Mouse (Mus musculus): ENCODE measurements around the gene Bst1. TPM values are rescaled to one million over a fixed set of nuclear protein-coding genes. Genes with fewer than 3 reads are reported as not detected.
A peak's percentile ranks its signal among the peaks of the same experiment; 100 is the strongest.

Gene Bst1
- 0.36 TPM in 1 of 2 replicates, not detected in the other for polyA plus RNA-seq (2016; fragmentation: Nextera tagmentation; extraction: Ambion mirVana)

DNA sequence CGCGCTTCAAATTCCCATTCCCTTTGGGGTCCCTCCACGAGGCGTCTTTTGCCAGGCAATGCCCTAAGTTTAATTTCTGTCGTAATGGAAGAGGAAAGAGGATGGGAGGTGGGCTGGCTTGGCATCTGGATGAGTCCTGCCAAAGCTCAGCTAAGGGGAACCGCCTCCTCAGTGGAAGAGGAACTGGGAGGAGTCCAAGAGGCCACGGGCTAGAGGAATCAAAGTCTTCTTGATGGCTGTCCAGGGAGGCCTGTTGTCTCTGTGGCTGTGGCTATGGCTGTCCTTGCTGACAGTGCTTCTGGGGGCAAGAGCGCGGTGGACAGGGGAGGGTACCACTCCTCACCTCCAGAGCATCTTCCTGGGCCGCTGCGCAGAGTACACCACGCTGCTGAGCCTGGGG lies at the start of gene Bst1:
Gene Bst1 (plus strand): TSS at position 191 of the 400 bp plus-strand sequence.
- Histone ChIP-seq H3K27ac (no peak within 1 kb of the TSS), H3K4me1 (no peaks in the 10 kb centered on the region), H3K9me3 (no peaks in the 10 kb centered on the region), H3K36me3 (no peaks in the 10 kb centered on the region), H3K9ac (no peak within 1 kb of the TSS), H3K4me3 (no peak within 1 kb of the TSS), H3K27me3 (no peaks in the 10 kb centered on the region), H3K4me2 (replicated peaks) (no peak within 1 kb of the TSS)
- ATAC-seq (ENCODE audit: insufficient number of reproducible peaks, insufficient read depth, low FRiP score, low TSS enrichment) = no peak
- WGBS = 51% methylated on average over 12 of the region's 12 CpGs

- no peak for ATAC-seq (ENCODE audit: insufficient number of reproducible peaks, insufficient read depth, low FRiP score, low TSS enrichment)
- Histone ChIP-seq H3K36me3 (peaks cover 28% of the 10 kb centered on the region), H3K4me3 (no peak overlapping the region), H3K27me3 (no peaks in the 10 kb centered on the region), H3K4me2 (replicated peaks) (no peak overlapping the region), H3K9ac (no peak overlapping the region), H3K27ac (no peak overlapping the region), H3K9me3 (no peaks in the 10 kb centered on the region), H3K4me1 (no peaks in the 10 kb centered on the region)
- WGBS = 87% methylated on average over 3 of the region's 3 CpGs
Measured at GRCm38 (mm10) chr5:43770618-43771354, 47.9 kb upstream of the Bst1 start.

DNA sequence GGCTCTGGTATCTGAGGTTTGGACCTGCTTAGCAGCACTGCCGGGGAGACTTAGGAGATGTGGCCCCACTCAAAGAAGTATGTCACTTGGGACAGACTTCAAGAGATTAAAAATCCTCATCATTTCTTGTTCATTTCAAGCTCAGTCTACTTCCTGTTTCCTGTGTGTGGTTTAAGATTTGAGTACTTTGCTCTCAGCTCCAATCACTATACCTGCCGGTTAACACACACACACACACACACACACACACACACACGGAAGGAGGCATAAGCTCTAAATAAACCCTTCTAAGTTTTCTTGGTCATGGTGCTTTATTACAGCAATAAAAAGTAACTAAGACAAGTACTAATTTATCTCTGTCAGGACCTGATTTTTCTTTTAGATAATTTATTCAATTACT lies 47.1 kb upstream of the Bst1 start:
- H3K27ac ChIP-seq = no peak overlapping the region
- H3K4me2 ChIP-seq (replicated peaks) = no peak overlapping the region
- no peak overlapping the region for H3K9ac ChIP-seq
- H3K4me1 ChIP-seq = no peaks in the 10 kb centered on the region
- peaks cover 25% of the 10 kb centered on the region for H3K36me3 ChIP-seq
- 90% methylated on average over 3 of the region's 3 CpGs for WGBS
- no peaks in the 10 kb centered on the region for H3K27me3 ChIP-seq
- no peaks in the 10 kb centered on the region for H3K9me3 ChIP-seq
- H3K4me3 ChIP-seq = no peak overlapping the region
- ATAC-seq (ENCODE audit: insufficient number of reproducible peaks, insufficient read depth, low FRiP score, low TSS enrichment) = no peak

DNA sequence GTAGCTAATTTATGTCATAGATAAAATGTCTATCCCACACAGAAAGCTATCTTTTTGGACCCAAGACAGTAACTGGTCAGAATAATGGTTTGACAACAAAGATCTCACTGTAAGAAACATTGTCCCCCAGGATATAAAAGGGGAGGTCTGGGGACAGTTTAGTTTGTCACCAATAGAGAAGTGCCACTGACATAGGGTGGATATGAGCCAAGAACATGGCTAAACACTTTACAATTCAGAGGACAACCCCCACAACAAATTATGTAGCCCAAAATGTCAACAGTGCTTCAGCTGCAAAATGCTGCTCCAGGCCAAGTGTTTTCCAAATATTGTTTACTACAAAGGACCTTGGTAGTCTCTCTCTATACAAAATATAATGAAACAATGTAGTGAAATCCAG lies 42.3 kb upstream of the Bst1 start:
- no peaks in the 10 kb centered on the region for H3K9me3 ChIP-seq
- H3K27ac ChIP-seq = no peak overlapping the region
- no peak for ATAC-seq (ENCODE audit: insufficient number of reproducible peaks, insufficient read depth, low FRiP score, low TSS enrichment)
- no peaks in the 10 kb centered on the region for H3K36me3 ChIP-seq
- no peaks in the 10 kb centered on the region for H3K27me3 ChIP-seq
- no peak overlapping the region for H3K4me2 ChIP-seq (replicated peaks)
- H3K4me1 ChIP-seq = peaks cover 5% of the 10 kb centered on the region
- H3K9ac ChIP-seq = no peak overlapping the region
- no peak overlapping the region for H3K4me3 ChIP-seq

- no peak overlapping the region for H3K4me3 ChIP-seq
- ATAC-seq (ENCODE audit: insufficient number of reproducible peaks, insufficient read depth, low FRiP score, low TSS enrichment) = no peak
- no peak overlapping the region for H3K9ac ChIP-seq
- no peaks in the 10 kb centered on the region for H3K9me3 ChIP-seq
- WGBS = 62% methylated on average over 1 of the region's 1 CpGs
- no peaks in the 10 kb centered on the region for H3K27me3 ChIP-seq
- H3K36me3 ChIP-seq = no peaks in the 10 kb centered on the region
- peaks cover 5% of the 10 kb centered on the region for H3K4me1 ChIP-seq
- no peak overlapping the region for H3K27ac ChIP-seq
- no peak overlapping the region for H3K4me2 ChIP-seq (replicated peaks)
Measured at GRCm38 (mm10) chr5:43776993-43777392, 41.7 kb upstream of the Bst1 start.

DNA sequence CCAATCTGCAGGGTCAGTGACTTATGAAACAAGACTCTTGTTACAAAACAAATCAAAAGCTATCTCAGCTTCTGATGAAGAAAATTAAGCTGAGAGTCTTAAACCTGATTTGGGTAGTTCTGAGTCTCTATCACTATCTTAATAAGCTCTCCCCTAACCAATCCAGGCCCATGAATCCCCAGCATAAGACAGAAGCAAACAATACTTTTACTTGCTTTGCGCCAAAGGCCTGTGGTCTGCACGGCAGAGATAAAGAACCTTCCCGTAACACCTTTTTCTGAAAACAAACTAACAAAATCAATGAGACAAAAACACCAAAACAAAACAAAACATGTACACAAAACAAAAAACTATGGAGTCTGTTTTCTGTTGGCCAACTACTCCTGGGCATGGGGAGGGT lies 40.1 kb upstream of the Bst1 start:
- H3K9ac ChIP-seq = no peak overlapping the region
- no peak for ATAC-seq (ENCODE audit: insufficient number of reproducible peaks, insufficient read depth, low FRiP score, low TSS enrichment)
- H3K4me1 ChIP-seq = peaks cover 8% of the 10 kb centered on the region
- H3K27ac ChIP-seq = no peak overlapping the region
- no peaks in the 10 kb centered on the region for H3K36me3 ChIP-seq
- WGBS = 99% methylated on average over 3 of the region's 3 CpGs
- H3K9me3 ChIP-seq = no peaks in the 10 kb centered on the region
- H3K27me3 ChIP-seq = no peaks in the 10 kb centered on the region
- no peak overlapping the region for H3K4me2 ChIP-seq (replicated peaks)
- H3K4me3 ChIP-seq = no peak overlapping the region

GRCm38 (mm10) chr5:43781423-43781976 lies 37.2 kb upstream of the Bst1 start:
- peak overlapping the region; percentile 94 for H3K27ac ChIP-seq
- H3K27me3 ChIP-seq = no peaks in the 10 kb centered on the region
- WGBS = under 1% methylated on average over 36 of the region's 61 CpGs
- peak overlapping the region; percentile 87 for H3K4me3 ChIP-seq
- no peaks in the 10 kb centered on the region for H3K36me3 ChIP-seq
- no peaks in the 10 kb centered on the region for H3K9me3 ChIP-seq
- peak overlapping the region; percentile 57 for H3K4me2 ChIP-seq (replicated peaks)
- ATAC-seq (ENCODE audit: insufficient number of reproducible peaks, insufficient read depth, low FRiP score, low TSS enrichment) = peak; percentile 74
- peaks cover 8% of the 10 kb centered on the region for H3K4me1 ChIP-seq
- peak overlapping the region; percentile 97 for H3K9ac ChIP-seq

GRCm38 (mm10) chr5:43781977-43782930 lies 36.4 kb upstream of the Bst1 start:
- Histone ChIP-seq H3K4me3 (peak overlapping the region; percentile 87), H3K9me3 (no peaks in the 10 kb centered on the region), H3K36me3 (no peaks in the 10 kb centered on the region), H3K9ac (peak overlapping the region; percentile 97), H3K27me3 (no peaks in the 10 kb centered on the region), H3K4me2 (replicated peaks) (peak overlapping the region; percentile 73), H3K27ac (peak overlapping the region; percentile 94), H3K4me1 (peaks cover 8% of the 10 kb centered on the region)
- peak; percentile 94 for ATAC-seq (ENCODE audit: insufficient number of reproducible peaks, insufficient read depth, low FRiP score, low TSS enrichment)
- 3% methylated on average over 79 of the region's 82 CpGs for WGBS

GRCm38 (mm10) chr5:43783996-43784395 lies 34.7 kb upstream of the Bst1 start:
- H3K27ac ChIP-seq = no peak overlapping the region
- no peaks in the 10 kb centered on the region for H3K27me3 ChIP-seq
- H3K4me2 ChIP-seq (replicated peaks) = no peak overlapping the region
- H3K9ac ChIP-seq = no peak overlapping the region
- no peaks in the 10 kb centered on the region for H3K36me3 ChIP-seq
- no peaks in the 10 kb centered on the region for H3K9me3 ChIP-seq
- no peak for ATAC-seq (ENCODE audit: insufficient number of reproducible peaks, insufficient read depth, low FRiP score, low TSS enrichment)
- WGBS = 83% methylated on average over 2 of the region's 2 CpGs
- peaks cover 8% of the 10 kb centered on the region for H3K4me1 ChIP-seq
- no peak overlapping the region for H3K4me3 ChIP-seq

- no peaks in the 10 kb centered on the region for H3K27me3 ChIP-seq
- WGBS = 85% methylated on average over 4 of the region's 4 CpGs
- H3K4me3 ChIP-seq = no peak overlapping the region
Measured at GRCm38 (mm10) chr5:43786607-43787006, 32.1 kb upstream of the Bst1 start.

DNA sequence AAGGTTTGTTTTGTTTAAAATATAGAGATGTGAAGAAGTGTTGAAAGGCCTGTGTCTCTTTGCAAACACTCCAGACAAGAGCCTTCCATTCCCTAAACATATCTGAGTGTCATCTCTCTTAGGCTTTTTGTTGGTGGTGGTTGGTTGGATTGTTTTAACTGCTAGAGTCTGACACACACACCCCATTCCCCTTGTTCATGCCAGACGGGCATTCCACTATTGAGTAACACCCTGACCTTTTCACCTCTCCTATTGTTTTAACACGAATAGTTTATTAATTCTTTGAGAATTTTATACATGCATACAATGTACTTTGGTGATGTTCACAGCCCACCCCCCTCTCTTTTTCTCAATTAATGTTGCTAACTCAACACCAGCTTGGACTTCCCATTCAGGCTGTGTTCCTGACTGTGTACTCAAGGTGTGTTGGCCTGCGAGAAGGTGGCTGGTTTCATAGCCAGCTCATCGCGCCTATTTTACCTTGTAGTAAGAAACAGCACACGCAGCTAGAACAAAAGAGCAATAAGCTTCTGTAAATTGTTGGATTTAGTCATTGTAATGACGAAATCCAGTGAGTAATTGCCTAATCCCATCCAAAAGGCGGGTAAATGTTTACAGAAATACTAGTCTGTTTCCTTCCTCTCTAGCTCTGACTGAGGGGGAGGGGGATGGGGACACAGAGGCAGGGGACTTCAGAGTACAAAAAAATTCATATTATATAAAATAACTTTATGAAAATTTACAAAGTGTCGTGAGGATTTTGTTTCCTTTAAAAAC lies 30.5 kb upstream of the Bst1 start:
- Histone ChIP-seq H3K27ac (no peak overlapping the region), H3K9me3 (no peaks in the 10 kb centered on the region), H3K4me3 (no peak overlapping the region), H3K4me2 (replicated peaks) (no peak overlapping the region), H3K4me1 (no peaks in the 10 kb centered on the region), H3K27me3 (no peaks in the 10 kb centered on the region), H3K36me3 (no peaks in the 10 kb centered on the region), H3K9ac (no peak overlapping the region)
- 75% methylated on average over 9 of the region's 9 CpGs for WGBS
- no peak for ATAC-seq (ENCODE audit: insufficient number of reproducible peaks, insufficient read depth, low FRiP score, low TSS enrichment)

More at GRCm38 (mm10) chr5:43786607-43787006, 32.1 kb upstream of the Bst1 start:
- Histone ChIP-seq H3K4me1 (0 out of 2 replicates have a peak, but pooled peaks cover 3% of the 10 kb centered on the region), H3K9me3 (no peaks in the 10 kb centered on the region), H3K36me3 (no peaks in the 10 kb centered on the region), H3K4me2 (replicated peaks) (no peak overlapping the region), H3K9ac (no peak overlapping the region), H3K27ac (no peak overlapping the region)
- no peak for ATAC-seq (ENCODE audit: insufficient number of reproducible peaks, insufficient read depth, low FRiP score, low TSS enrichment)
